Mouse (Mus musculus): ENCODE measurements around the gene Rhot1. TPM values are rescaled to one million over a fixed set of nuclear protein-coding genes. Genes with fewer than 3 reads are reported as not detected.

The Rhot1 gene
- polyA plus RNA-seq, 1 experiment from 2014 or later = 24.6 TPM

DNA sequence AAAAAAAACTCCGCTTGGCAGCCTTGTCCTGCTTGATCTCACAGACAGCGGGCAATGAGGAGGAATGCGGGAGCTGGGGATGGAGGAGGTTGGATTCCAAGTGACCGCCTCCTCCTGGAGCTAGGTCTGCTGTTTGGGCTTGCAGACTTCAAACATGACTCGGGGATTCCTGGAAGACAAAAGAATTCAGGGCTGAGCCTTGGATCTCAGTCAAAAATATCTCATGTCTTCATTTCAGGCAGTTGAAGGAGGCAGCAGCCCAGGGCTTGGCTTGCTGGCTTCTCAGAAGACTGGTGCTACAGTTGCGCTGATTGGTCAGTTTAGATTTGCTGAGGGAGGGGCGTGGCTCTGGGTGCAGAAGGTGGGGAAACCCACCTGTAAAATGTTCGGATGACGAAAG, 86.2 kb downstream of the Rhot1 start:
- H3K27ac ChIP-seq (ENCODE audit: low read depth) = no peak overlapping the region
- ATAC-seq = no peak

GRCm38 (mm10) chr11:80295785-80296184, 87.0 kb downstream of the Rhot1 start:
- Histone ChIP-seq H3K4me3 (ENCODE audit: low read depth, low read length) (no peak overlapping the region), H3K9me3 (ENCODE audit: low read length) (no peaks in the 10 kb centered on the region), H3K4me2 (ENCODE audit: low read depth, low read length) (no peak overlapping the region), H3K27me3 (ENCODE audit: insufficient read depth, low read length) (peaks cover 49% of the 10 kb centered on the region), H3K36me3 (replicated peaks; ENCODE audit: insufficient read depth, low read length) (no peaks in the 10 kb centered on the region), H3K4me1 (ENCODE audit: insufficient read depth) (peaks cover 5% of the 10 kb centered on the region), H3K9ac (replicated peaks) (no peak overlapping the region), H3K27ac (ENCODE audit: low read depth) (no peak overlapping the region)
- DNase-seq (no peak), ATAC-seq (no peak)
- TF ChIP-seq EP300 (IDR thresholded peaks at IDR 0.05; ENCODE audit: low read depth) (no peak), CTCF (IDR thresholded peaks at IDR 0.05; ENCODE audit: low read depth) (no peak)
- 28% methylated on average over 14 of the region's 14 CpGs for WGBS (ENCODE audit: insufficient replicate concordance)

More for the DNA sequence above, 86.2 kb downstream of the Rhot1 start:
- Histone ChIP-seq H3K27me3 (ENCODE audit: insufficient read depth, low read length) (peaks cover 41% of the 10 kb centered on the region), H3K9me3 (ENCODE audit: low read length) (no peaks in the 10 kb centered on the region), H3K9ac (replicated peaks) (no peak overlapping the region), H3K4me2 (ENCODE audit: low read depth, low read length) (no peak overlapping the region), H3K36me3 (replicated peaks; ENCODE audit: insufficient read depth, low read length) (no peaks in the 10 kb centered on the region), H3K4me3 (ENCODE audit: low read depth, low read length) (no peak overlapping the region), H3K4me1 (ENCODE audit: insufficient read depth) (no peaks in the 10 kb centered on the region; the same call in 1 of the 2 replicates)
- WGBS (ENCODE audit: insufficient replicate concordance) = 38% methylated on average over 9 of the region's 9 CpGs
- no peak for DNase-seq
- TF ChIP-seq EP300 (IDR thresholded peaks at IDR 0.05; ENCODE audit: low read depth) = no peak
- TF ChIP-seq CTCF (IDR thresholded peaks at IDR 0.05; ENCODE audit: low read depth) = no peak

- no peak overlapping the region for H3K4me2 ChIP-seq (ENCODE audit: low read depth, low read length)
- H3K9ac ChIP-seq (replicated peaks) = no peak overlapping the region
- no peaks in the 10 kb centered on the region for H3K36me3 ChIP-seq (replicated peaks; ENCODE audit: insufficient read depth, low read length)
- 15% methylated on average over 10 of the region's 12 CpGs for WGBS (ENCODE audit: insufficient replicate concordance)
- no peak overlapping the region for H3K27ac ChIP-seq (ENCODE audit: low read depth)
- no peak for TF ChIP-seq EP300 (IDR thresholded peaks at IDR 0.05; ENCODE audit: low read depth)
- TF ChIP-seq CTCF (IDR thresholded peaks at IDR 0.05; ENCODE audit: low read depth) = no peak
- peaks cover 68% of the 10 kb centered on the region for H3K27me3 ChIP-seq (ENCODE audit: insufficient read depth, low read length)
- H3K4me3 ChIP-seq (ENCODE audit: low read depth, low read length) = no peak overlapping the region
- DNase-seq (no peak), ATAC-seq (no peak)
- H3K4me1 ChIP-seq (ENCODE audit: insufficient read depth) = peaks cover 24% of the 10 kb centered on the region
- no peaks in the 10 kb centered on the region for H3K9me3 ChIP-seq (ENCODE audit: low read length)
Measured at GRCm38 (mm10) chr11:80299513-80300235, 90.9 kb downstream of the Rhot1 start.

- ATAC-seq = peak; percentile 38; the same call in 1 of the 2 replicates
- H3K9ac ChIP-seq (replicated peaks) = peak within 1 kb of the TSS; percentile 21; the same call in 1 of the 2 replicates
- peak within 1 kb of the TSS; percentile 57 for H3K4me3 ChIP-seq (ENCODE audit: low read depth, low read length)
- peaks cover 60% of the 10 kb centered on the region for H3K27me3 ChIP-seq (ENCODE audit: insufficient read depth, low read length)
- no peak within 1 kb of the TSS for H3K27ac ChIP-seq (ENCODE audit: low read depth)
- no peaks in the 10 kb centered on the region for H3K36me3 ChIP-seq (replicated peaks; ENCODE audit: insufficient read depth, low read length)
- peak within 1 kb of the TSS; percentile 90 for H3K4me2 ChIP-seq (ENCODE audit: low read depth, low read length)
- DNase-seq = peak; percentile 28
- under 1% methylated on average over 67 of the region's 81 CpGs for WGBS (ENCODE audit: insufficient replicate concordance)
- no peaks in the 10 kb centered on the region for H3K9me3 ChIP-seq (ENCODE audit: low read length)
- H3K4me1 ChIP-seq (ENCODE audit: insufficient read depth) = peaks cover 24% of the 10 kb centered on the region
- TF ChIP-seq CTCF (IDR thresholded peaks at IDR 0.05; ENCODE audit: low read depth) = no peak
- no peak for TF ChIP-seq EP300 (IDR thresholded peaks at IDR 0.05; ENCODE audit: low read depth)
Measured at GRCm38 (mm10) chr11:80300551-80301315, 91.9 kb downstream of the Rhot1 start, which contains the start of gene Rhbdl3. Rhbdl3 (plus strand) TSS chr11:80300912.

DNA sequence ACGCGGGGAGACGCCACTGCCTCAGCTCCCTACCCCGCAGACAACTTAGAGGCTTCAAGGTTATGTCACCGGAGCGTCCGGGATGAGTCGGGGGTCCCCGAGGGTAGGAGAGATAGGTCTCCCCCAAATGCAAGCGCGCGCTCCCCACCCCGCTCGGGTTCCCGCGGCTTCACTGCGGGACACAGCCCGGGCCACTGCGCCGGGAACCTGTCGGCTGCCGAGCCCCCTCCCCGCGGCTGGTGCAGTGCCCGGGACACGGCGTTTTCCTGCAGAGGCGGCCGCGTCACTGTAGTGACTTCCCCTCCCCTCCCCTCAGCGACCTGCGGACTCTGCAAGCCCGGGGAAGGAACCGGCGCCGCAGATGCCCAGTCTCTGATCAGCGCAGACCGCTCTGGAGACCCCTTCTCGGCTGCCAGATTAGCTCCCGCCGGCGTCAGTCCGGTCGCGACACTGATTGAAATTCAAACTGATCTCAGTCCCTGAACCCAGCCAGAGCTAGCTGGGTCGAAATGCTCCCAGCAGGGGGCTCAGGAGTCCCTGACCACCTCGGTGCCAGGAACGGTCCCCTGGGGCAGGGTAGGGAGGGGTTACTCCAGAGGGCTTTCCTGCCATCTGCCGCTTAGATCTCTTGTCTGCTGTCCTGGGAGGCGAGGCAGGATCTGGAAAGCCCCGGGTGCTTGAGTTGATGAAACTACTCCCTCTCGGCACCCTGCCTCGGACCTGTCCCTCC, 92.7 kb downstream of the Rhot1 start:
- TF ChIP-seq CTCF (IDR thresholded peaks at IDR 0.05; ENCODE audit: low read depth) (0 out of 2 replicates have a peak, but pooled peaks have one; percentile 32), EP300 (IDR thresholded peaks at IDR 0.05; ENCODE audit: low read depth) (no peak)
- H3K36me3 ChIP-seq (replicated peaks; ENCODE audit: insufficient read depth, low read length) = no peaks in the 10 kb centered on the region
- peak overlapping the region; percentile 57 for H3K4me3 ChIP-seq (ENCODE audit: low read depth, low read length)
- no peak overlapping the region for H3K27ac ChIP-seq (ENCODE audit: low read depth)
- H3K9ac ChIP-seq (replicated peaks) = no peak overlapping the region
- peaks cover 54% of the 10 kb centered on the region for H3K27me3 ChIP-seq (ENCODE audit: insufficient read depth, low read length)
- H3K9me3 ChIP-seq (ENCODE audit: low read length) = no peaks in the 10 kb centered on the region
- 1% methylated on average over 41 of the region's 53 CpGs for WGBS (ENCODE audit: insufficient replicate concordance)
- H3K4me2 ChIP-seq (ENCODE audit: low read depth, low read length) = peak overlapping the region; percentile 90
- peaks cover 24% of the 10 kb centered on the region for H3K4me1 ChIP-seq (ENCODE audit: insufficient read depth)
- ATAC-seq (no peak), DNase-seq (peak; percentile 29)

DNA sequence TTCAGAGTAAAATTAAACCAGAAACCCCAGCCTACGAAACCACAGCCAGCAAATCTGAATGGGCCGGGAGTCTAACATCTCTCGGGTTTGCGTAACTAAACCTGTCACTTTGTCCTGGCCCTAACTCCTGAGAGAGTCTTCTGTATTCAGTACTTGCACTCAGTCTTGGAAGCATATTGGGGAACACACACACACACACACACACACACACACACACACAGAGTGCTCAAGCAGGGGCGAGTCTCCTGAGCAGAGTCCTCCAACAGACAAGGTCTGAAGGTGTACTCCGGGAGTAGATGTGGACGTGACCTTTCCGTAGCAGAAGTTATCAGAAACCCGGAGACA, 93.2 kb downstream of the Rhot1 start:
- Histone ChIP-seq H3K36me3 (replicated peaks; ENCODE audit: insufficient read depth, low read length) (no peaks in the 10 kb centered on the region), H3K9me3 (ENCODE audit: low read length) (no peaks in the 10 kb centered on the region), H3K9ac (replicated peaks) (no peak overlapping the region), H3K4me2 (ENCODE audit: low read depth, low read length) (peak overlapping the region; percentile 90), H3K27me3 (ENCODE audit: insufficient read depth, low read length) (peaks cover 52% of the 10 kb centered on the region), H3K4me3 (ENCODE audit: low read depth, low read length) (peak overlapping the region; percentile 57), H3K27ac (ENCODE audit: low read depth) (no peak overlapping the region), H3K4me1 (ENCODE audit: insufficient read depth) (peaks cover 24% of the 10 kb centered on the region)
- no peak for DNase-seq
- ATAC-seq = no peak
- WGBS (ENCODE audit: insufficient replicate concordance) = 2% methylated on average over 9 of the region's 9 CpGs
- no peak for TF ChIP-seq EP300 (IDR thresholded peaks at IDR 0.05; ENCODE audit: low read depth)
- TF ChIP-seq CTCF (IDR thresholded peaks at IDR 0.05; ENCODE audit: low read depth) = no peak
